Mouse (Mus musculus): ENCODE results near the gene Wdr89.
"Not testable (repeated sequence)": the region's sequence is repeated elsewhere in the genome, so short reads cannot be mapped to it uniquely, and the experiment has no call there.

Gene Wdr89

DNA sequence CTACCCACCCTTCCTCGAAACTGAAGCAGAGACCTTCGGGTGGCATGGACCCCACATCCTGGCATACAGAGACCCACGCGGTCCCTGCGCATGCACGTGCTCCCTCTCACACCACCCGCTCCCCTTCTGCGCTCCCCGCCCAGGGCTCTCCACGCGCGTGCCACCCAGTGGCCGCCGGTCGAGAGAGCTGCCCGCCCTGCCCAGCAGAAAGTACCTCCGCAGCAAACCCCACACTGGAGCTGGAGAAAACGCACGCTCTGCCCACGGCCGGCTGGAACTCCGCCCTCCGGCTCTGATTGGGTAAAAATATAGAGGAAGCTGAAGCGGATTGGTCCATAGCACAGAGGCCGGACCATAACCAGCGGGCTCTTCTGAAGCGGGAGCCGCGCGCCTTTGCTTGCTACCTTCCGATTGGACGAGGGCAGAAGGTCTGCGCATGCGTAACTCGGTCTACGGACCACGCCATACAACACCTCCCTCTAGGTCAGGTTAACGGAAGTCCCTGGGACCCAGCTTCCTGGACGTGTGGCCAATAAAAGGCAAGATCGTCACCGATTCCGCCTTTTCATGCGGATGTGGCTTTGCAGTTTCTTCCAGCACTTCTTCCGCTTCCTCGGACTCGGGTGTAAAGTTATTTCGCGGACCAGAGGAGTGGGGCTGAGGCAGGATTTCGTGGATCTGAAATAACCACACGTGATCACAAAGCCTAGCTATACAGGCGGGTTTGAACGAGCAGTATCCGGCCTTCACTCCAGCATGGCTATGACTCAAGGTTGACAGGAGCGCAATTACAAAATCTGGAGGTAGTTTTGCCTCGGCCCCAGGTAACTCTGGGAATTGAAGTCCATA lies at the start of gene Wdr89:
Gene Wdr89 (minus strand): TSS at position 280 of the 849 bp plus-strand sequence.
- peak; percentile 100 for DNase-seq (ENCODE audit: low read depth)

- no peak for DNase-seq (ENCODE audit: low read depth)
These were observed 44.3 kb upstream of the Wdr89 start for GRCm38 (mm10) chr12:75713596-75713995.

DNA sequence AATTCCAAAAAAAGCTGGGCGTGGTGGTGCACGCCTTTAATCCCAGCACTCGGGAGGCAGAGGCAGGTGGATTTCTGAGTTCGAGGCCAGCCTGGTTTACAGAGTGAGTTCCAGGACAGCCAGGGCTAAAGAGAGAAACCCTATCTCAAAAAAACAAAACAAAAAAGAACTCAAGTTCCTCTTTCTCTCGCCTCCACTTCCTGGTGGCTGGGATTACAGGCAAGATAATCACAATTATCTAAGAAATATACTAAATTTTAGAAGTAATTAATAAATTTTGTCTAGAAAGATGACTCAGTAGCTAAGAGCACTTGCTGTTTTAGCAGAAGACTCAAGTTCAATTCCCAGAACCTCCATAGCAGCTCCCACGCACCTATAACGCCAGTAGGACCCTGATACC lies 43.6 kb upstream of the Wdr89 start:
- DNase-seq (ENCODE audit: low read depth), result not testable (repeated sequence)

DNA sequence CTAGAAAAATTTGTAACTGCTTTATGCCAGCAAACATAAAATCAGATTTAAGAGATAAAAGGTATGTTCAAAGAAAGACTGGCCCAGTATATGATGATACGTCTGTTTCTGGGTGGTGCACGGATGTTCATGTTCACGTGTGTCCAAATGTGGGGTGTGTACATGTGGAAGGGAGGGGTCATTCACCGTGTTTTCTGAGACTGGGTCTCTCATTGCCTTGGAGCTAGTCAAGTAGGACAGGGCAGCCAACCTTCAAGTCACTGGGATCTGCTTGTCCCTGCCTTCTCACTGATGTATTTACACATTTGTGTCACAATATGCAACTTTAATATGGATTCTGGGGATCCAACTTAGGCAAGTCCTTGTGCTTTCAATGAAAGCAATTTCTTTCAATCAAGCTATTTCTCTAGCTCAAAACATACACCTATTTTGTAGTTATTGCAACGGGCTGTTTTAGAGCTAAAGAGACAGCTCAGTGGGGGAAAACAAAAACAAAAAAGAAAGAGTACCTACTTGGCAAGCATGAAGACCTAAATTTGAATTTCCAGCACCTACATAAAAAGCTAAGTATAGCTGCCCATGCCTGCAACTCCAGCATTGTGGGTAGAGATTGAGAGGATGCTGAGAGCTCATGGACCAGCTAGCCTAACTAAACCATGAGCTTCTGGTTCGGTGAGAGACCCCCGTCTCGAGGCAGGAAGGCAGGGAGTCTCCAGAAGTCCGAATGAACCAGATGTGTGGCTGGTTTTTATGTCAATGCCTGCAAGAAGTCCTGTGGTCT lies 41.4 kb upstream of the Wdr89 start:
- no peak for DNase-seq (ENCODE audit: low read depth)

- DNase-seq (ENCODE audit: low read depth), result peak; percentile 19
These were observed 40.2 kb upstream of the Wdr89 start for GRCm38 (mm10) chr12:75709506-75709905.

- DNase-seq (ENCODE audit: low read depth), result no peak
These were observed 37.3 kb upstream of the Wdr89 start for GRCm38 (mm10) chr12:75706670-75707069.

GRCm38 (mm10) chr12:75702739-75703122 lies 33.4 kb upstream of the Wdr89 start:
- DNase-seq (ENCODE audit: low read depth), result peak; percentile 93

DNA sequence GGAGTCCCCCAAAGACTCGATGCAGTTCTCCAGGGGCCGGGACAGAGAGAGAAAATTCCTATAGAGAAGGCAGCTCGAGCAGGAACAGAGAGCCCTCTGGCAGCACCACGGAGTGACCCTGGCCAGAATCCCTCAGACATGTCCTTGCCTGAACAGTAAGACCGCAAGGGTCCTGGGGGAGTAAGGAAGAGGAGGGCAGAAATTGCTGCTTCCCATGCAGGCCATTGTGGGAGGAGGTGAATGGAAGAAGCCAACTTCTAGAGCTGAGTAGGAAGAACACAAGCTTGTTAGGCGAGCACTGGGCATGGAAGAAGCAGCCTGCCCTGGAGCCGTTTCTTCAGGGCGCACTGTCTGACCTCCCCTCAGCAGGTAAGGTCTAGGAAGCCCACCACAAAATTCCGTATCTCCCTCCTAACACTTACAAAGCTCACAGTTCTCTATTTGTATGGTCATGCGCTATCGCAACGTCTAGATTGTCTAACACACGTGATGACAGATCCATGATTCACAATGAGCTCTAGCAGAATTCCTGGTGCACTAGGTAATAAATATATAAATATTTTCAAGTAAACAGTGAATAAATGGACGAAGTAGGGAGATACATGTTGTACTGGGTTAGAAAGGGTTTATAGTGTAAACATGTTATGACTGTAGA lies 32.9 kb upstream of the Wdr89 start:
- DNase-seq (ENCODE audit: low read depth), result peak; percentile 86

DNA sequence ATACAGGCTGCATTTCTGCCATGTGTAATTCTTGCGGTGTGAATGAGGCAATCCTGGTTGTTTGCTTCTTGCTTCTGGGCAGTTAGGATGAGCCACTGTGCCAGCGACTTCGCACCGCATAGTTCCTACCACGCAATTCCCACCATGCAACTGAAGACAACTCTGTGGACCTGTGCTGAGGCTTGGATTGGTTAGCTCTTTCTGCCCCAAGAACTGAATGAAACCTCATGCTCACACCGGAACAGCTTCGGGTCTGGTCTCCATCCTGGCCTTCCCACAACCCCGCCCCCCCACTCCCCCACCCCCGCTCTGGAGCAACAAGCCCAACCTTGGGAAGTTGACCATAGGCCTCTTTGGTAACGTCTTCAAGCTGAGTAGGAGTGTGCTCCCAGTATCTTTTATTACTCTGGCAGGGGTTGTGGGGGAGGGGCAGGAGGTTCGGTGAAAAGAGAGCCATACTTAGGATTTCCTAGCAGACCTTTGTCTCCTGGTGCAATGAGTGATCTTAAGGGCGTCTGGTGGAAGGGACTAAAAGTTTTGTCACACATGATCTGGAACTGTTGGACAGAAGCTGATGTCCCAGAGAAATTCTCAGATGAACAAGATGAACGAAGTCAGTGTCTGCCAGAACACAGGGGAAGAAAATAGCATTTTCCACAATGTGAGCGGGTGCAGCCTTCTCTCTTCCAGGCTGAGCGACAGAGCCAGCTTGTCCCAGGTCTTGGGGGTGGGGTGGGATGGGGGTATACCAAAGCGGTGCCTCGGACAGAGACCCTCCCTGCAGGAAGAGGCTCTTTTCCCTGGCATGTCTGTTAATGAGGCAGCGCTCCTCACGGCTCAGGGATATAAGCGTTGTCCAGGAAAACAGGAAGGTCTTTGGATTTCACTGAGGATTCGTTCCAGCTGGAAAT lies 32.1 kb upstream of the Wdr89 start:
- DNase-seq (ENCODE audit: low read depth), result peak; percentile 84

DNA sequence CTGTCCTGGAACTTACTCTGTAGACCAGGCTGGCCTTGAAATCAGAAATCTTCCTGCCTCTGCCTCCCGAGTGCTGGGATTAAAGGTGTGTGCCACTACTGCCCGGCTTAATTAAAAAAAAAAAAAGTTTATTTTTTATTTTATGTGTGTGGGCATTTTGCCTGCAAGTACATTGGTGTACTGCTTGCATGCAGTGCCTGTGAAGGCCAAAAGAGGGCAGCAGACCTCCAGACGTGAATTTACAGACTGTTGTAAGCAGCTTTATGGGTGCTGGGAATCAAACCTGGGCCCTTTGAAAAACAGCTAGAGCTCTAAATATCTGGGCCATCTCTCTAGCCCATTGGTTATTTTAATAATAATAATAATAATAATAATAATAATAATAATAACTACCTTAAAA lies 29.4 kb upstream of the Wdr89 start:
- DNase-seq (ENCODE audit: low read depth), result no peak

- DNase-seq (ENCODE audit: low read depth), result not testable (repeated sequence)
These were observed 26.5 kb upstream of the Wdr89 start for GRCm38 (mm10) chr12:75695845-75696244.

GRCm38 (mm10) chr12:75689003-75689402 lies 19.7 kb upstream of the Wdr89 start:
- DNase-seq (ENCODE audit: low read depth), result no peak

GRCm38 (mm10) chr12:75687314-75687713 lies 18.0 kb upstream of the Wdr89 start:
- DNase-seq (ENCODE audit: low read depth), result no peak

DNA sequence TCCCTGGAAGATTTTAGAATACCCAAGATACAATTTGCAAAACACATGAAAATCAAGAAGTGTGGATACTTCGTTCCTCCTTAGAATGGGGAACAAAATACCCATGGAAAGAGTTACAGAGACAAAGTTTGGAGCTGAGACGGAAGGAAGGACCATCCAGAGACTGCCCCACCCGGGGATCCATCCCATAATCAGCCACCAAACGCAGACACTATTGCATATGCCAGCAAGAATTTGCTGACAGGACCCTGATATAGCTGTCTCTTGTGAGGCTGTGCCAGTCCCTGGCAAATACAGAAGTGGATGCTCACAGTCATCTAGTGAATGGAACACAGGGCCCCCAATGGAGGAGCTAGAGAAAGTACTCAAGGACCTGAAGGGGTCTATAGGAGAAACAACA lies 14.7 kb upstream of the Wdr89 start:
- not testable (repeated sequence) for DNase-seq (ENCODE audit: low read depth)

- no peak for DNase-seq (ENCODE audit: low read depth)
These were observed 14.3 kb upstream of the Wdr89 start for GRCm38 (mm10) chr12:75683598-75683997.

- DNase-seq (ENCODE audit: low read depth), result peak; percentile 86
These were observed 13.5 kb upstream of the Wdr89 start for GRCm38 (mm10) chr12:75682842-75683241.

DNA sequence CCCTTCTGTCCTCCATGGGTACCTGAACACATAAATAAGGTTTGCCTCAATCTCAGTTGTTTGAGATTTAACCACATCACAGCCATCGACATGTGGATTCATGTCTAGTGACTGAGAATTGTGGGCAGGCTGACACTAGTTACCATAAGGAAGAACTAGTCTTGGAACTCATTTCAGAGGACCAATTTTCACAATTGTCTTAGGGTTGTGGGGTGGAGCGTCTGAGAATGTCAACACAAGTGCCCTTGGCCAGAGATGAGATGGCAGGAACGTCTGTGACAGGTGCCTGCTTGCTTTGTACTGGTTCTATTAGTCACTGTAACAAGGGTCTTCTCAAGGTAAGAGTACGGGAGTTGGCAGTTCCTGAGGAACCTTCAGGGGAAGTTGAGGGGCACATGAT lies 11.8 kb upstream of the Wdr89 start:
- DNase-seq (ENCODE audit: low read depth), result no peak

DNA sequence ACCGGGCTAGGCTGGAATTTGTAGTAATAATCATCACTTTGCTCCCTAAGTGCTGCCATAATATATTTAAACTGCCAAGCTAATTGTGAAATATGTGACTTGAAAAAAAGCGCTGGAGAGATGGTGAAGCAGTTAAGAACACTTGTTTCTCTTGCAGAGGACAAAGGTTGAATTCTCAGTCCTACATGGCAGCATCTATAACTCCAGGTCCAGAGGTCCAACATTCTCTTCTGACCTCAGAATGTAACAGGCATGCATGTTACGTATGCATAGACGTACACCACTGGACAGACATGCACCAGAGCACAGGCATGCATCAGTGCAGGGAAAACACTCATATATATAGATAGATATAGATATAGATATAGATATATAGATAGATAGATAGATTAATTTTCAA lies 9.1 kb upstream of the Wdr89 start:
- no peak for DNase-seq (ENCODE audit: low read depth)

DNA sequence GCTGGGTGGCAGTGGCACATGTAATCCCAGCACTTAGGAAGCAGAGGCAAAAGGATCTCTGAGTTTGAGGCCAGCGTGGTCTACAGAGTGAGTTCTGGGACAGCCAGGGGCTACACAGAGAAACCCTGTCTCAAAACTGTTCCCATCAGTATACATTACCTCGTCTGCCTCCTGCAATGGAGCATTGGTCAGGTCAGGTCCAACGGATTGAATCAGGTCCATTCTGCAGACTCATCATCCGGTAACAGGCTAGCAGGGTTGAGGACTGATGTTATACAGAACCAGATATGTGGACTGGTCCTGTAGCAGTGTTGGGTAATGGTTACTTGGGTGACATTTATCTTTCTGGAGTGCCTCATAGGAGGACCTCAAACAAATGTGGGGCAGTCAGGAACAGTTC lies 3.3 kb upstream of the Wdr89 start:
- DNase-seq (ENCODE audit: low read depth), result no peak

GRCm38 (mm10) chr12:75671759-75672315 lies 2.5 kb upstream of the Wdr89 start:
- no peak for DNase-seq (ENCODE audit: low read depth)

DNA sequence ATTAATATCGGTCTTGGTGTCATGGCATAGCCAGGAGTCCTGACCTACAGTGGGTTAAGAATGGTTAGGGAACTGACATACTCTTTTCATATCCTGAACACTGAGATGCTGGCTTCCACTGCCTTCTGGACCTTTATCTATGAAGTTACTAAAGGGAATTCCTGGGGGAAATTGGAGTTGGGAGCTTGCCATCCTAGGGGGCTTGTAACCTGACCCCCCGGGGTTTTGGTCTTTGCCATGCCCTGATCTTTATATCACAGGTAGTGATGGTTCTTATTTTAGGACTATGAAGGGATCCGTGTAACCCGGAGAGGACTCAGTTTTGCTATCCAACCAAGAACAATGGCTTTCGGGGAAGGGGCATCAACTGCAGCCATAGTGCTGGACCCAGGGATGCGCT lies 1.3 kb upstream of the Wdr89 start:
- peak; percentile 23 for DNase-seq (ENCODE audit: low read depth)
